Mouse (Mus musculus) embryo, embryonic 11.5 days (tissue): ENCODE results near the gene Gm21149.
"Not testable (repeated sequence)": the region's sequence is repeated elsewhere in the genome, so short reads cannot be mapped to it uniquely, and the experiment has no call there.

Source experiments
- DNase-seq: peaks from one replicate; pipeline ENCODE4 v3.0.0-alpha.2; 2012; ENCODE audit warnings: low read depth, low spot score

Gm21149 gene

GRCm38 (mm10) chr5:15476423-15476822 lies at the start of gene Gm21149:
Gene Gm21149 (minus strand): TSS chr5:15476523.
- DNase-seq: not testable (repeated sequence)

- DNase-seq: not testable (repeated sequence)
These were observed 46.1 kb upstream of the Gm21149 start for GRCm38 (mm10) chr5:15522470-15522869.

DNA sequence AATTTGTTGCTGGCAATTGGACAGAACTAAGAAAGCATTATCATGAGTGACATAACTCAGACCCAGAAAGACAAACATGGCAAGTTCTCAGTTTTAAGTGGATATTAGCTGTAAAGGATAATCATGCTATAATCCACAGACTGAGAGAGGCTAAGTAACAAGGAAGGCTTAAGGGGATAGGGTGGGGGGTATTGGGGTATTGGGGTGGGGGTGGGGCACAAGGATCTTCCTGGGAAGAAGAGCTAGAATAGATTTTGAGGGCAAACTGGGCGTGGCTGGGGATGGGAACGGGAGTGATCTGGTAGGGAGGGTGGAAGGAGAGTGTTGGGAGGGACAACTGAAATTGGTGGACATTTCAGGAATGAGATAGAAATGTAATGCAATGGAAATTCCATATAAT lies 45.7 kb upstream of the Gm21149 start:
- DNase-seq: not testable (repeated sequence)

DNA sequence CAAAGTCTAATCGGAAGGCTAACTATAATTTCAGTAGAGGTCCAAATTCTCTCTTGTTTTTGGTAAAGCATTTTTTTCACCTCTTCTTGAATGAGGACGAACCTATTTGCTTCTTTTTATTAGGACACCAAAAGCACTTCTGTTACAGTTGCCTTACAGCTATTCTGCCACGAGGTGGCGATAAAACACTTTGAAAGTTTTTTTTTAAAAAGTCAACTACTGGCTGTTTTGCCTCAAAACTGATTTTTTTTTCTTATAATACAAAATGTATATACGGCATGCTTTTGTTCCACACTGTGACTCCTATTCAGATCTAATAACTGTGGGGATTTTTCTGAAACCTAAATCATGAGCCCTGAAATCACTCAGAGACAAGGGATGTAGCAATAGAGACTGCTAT lies 44.1 kb upstream of the Gm21149 start:
- DNase-seq: not testable (repeated sequence)

GRCm38 (mm10) chr5:15517150-15517549 lies 40.8 kb upstream of the Gm21149 start:
- DNase-seq: not testable (repeated sequence)

GRCm38 (mm10) chr5:15512236-15512635 lies 35.9 kb upstream of the Gm21149 start:
- DNase-seq: not testable (repeated sequence)

DNA sequence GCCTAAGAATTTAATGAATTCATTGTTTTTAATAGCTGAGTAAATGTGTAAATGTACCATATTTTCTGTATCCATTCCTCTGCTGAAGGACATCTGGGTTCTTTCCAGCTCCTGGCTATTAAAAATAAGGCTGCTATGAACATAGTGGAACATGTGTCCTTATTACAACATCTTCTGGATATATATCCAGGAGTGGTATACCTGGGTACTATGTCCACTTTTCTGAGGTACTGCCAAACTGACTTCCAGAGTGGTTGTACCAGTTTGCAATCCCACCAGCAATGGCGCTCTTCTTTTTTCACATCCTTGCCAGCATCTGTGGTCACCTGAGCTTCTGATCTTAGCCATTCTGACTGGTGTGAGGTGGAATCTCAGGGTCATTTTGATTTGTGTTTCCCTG lies 33.6 kb upstream of the Gm21149 start:
- not testable (repeated sequence) for DNase-seq

- not testable (repeated sequence) for DNase-seq
These were observed 32.4 kb upstream of the Gm21149 start for GRCm38 (mm10) chr5:15508460-15509451.

- DNase-seq: not testable (repeated sequence)
These were observed 31.6 kb upstream of the Gm21149 start for GRCm38 (mm10) chr5:15507757-15508459.

DNA sequence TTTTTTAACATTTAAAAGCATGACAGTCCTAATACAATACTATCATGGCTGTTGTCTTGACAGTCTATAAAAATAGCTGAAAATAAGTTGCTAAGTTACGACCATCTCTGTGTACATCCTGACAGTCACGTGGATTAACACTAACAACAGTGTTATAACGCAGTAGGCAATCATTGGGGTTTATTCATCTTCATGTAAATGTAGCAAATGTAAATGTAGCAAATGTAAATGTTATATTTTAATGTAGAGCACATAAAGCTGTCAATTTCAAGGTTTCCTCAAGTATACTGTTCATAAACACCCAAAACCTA lies 30.9 kb upstream of the Gm21149 start:
- no peak for DNase-seq

DNA sequence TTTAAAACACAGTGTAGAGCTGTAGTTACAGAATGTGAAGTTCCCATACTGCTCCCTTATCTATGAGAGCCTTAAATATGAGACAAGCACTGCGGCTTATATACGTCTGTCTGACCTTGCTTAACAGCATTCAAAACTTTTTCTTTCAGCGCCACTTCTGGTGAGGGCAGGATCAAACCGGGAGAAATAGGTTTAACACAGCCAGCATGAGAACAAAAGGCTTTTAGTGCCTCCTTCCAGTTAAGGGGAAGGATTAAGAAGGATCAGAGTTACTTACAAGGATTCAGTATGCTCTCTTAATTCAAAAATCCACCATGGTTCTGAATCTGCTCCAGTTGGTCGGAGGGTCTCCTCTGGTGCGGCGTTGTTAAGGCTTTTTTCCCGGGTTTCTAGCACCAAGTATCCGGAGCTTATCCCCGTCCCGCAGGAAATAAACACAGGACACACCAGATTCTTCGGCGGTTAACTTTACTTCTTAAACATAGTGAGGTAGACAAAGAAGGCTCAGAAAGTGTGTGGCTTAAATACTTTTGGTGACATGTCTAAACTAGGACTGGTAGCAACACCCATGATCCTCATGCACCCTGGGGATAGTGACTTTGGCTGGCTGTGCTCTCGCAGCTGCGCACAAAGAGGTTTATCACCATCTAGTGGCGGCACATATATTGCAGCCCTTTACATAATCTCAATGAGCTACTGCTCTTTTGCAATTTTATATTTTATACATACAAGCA lies 30.4 kb upstream of the Gm21149 start:
- DNase-seq: no peak

DNA sequence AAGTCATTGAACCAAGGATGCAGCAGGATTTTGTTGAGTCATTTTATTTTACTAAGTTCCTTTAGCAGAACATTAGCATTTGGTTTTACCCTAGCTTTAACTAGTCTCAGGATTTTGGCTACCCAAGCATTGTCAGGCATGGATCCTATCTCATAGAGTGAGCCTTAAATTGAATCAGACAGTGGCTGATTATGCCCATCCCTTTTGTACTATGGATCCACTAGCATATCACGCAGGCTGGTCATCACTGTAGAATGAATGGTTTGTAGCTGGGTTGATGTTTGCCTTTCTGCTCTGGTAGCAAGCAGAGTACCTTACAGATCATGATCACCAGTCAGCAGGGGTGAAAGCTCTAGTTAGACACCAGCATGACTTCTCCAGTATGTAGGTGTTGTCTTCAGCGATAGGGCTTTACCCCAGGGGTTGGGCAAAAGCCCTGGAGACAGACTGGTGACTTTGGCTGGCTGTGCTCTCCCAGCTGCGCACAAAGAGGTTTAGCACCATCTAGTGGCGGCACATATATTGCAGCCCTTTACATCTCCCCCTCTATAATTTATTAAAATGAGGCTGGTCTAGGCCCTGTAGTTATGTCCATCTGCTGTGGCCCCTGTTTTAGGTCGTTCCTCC lies 22.6 kb upstream of the Gm21149 start:
- DNase-seq: not testable (repeated sequence)

- not testable (repeated sequence) for DNase-seq
These were observed 22.0 kb upstream of the Gm21149 start for GRCm38 (mm10) chr5:15498350-15498749.

DNA sequence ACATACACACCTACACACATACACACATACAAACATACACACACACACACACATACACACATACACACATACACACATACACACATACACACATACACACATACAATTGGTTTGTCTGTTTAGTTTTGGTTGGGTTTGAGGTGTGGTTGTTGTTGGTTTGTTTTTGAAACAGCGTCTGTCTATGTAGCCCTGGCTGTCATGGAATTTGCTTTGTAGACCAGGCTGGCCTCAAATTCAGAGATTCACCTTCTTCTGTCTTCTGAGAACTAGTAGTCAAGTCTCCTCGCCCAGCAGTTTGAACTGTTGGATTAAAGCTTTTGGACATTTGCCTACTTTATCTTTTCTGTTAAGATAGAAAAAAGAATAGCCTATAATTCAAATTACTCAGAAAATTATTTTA lies 14.6 kb upstream of the Gm21149 start:
- DNase-seq: not testable (repeated sequence)

- no peak for DNase-seq
These were observed 12.4 kb upstream of the Gm21149 start for GRCm38 (mm10) chr5:15488743-15489142.

DNA sequence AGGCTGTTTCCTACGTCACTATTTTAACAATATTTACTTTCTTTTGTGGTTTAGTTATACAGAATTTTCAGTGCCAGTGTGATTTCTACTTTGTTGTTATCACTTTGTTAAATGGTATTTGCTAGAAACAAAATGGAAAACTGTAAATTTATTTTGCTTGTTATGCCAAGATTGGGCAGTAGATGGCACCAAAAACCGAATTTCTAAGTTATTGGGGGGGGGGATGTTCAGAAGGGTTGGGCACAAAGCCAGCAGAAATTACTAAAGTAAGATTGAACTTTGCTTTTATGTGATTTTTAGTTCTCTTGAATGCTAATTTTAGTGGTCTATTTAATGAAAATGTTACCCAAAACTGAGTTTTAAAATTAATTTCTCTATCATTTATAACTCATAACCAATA lies 8.3 kb upstream of the Gm21149 start:
- DNase-seq: not testable (repeated sequence)

- DNase-seq: not testable (repeated sequence)
These were observed 7.3 kb upstream of the Gm21149 start for GRCm38 (mm10) chr5:15483576-15483975.

GRCm38 (mm10) chr5:15482815-15483214 lies 6.5 kb upstream of the Gm21149 start:
- not testable (repeated sequence) for DNase-seq

GRCm38 (mm10) chr5:15470141-15470540 lies 6.2 kb downstream of the Gm21149 start:
- DNase-seq: not testable (repeated sequence)

GRCm38 (mm10) chr5:15467768-15468167 lies 8.6 kb downstream of the Gm21149 start:
- not testable (repeated sequence) for DNase-seq

DNA sequence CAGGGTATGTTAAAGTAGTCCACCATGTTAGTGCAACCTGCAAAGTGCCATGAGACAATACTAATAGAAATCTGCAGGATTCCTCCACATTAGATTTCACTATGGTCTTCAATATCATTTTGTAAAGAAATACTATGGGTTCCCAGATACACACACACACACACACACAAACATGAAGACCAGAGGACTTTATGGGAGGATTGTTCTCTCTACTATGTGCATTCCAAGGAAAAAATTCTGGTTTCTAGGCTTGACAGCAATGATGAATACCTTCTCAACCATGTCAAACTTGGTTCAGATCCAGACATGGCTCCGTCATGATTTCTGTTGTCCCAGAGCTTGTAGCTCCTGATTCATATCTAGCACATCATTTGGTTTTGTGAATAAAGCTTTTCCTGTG lies 10.1 kb downstream of the Gm21149 start:
- DNase-seq: not testable (repeated sequence)
